Mouse (Mus musculus): Measurements from ENCODE around the gene 4933415A04Rik.

GRCm38 (mm10) chr11:43601440-43601839 lies 14.6 kb downstream of the 4933415A04Rik start, which contains the start of gene Fabp6:
- TF ChIP-seq CTCF (IDR thresholded peaks at IDR 0.05; ENCODE audit: control insufficient read depth, insufficient read depth, low read length): no peak
- TF ChIP-seq POLR2A (IDR thresholded peaks at IDR 0.05; ENCODE audit: borderline replicate concordance, control insufficient read depth, low read depth, low read length): no peak
